8 mouse cellular contexts compared by ENCODE assay signal in the genomic region with DNA sequence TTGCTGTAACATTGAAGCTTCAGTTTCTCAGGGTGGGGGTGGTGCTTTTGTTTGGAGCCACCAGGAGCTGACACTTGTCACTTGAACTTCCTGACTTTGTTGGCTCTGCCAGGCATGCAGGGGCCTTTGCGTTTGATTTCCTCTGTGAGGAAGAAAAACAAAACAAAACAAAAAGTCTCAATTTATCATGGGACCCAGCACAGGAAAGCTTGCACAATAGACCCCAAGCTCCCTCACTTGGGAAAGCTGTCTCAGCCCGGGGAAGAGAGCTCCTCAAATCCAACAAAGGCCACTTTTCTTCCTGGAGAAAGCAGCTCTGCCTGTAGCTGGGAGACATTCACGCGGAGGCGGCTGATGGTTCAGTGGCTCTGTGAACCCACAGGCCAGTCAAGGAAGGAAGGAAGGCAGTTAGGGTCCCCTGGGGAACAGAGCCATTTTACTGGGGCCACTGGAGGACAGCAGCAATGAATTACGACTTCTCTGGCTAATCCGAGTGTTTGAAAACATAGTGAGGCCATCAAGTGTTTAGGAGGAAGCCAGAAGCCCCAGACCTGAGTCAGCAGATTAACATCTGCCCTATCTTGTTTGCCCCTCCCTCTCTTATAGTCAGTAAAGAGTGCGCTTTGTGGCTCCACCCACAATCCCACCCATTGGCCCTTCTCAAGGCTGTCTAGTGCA. TPM values are rescaled to one million over a fixed set of nuclear protein-coding genes. Genes with fewer than 3 reads are reported as not detected.
DNase-seq lines count a peak whose midpoint lies in the region; ATAC-seq and TF ChIP-seq lines count a peak whose summit lies in the region.

No protein-coding gene starts in this region.

- no peaks in the 10 kb centered on the region for H3K36me3 ChIP-seq in heart, embryonic 12.5 days
- H3K36me3 ChIP-seq in kidney, embryonic 14.5 days (ENCODE audit: control insufficient read depth, insufficient read depth, low read length), result no peaks in the 10 kb centered on the region
- no peaks in the 10 kb centered on the region for H3K36me3 ChIP-seq in thymus, adult 2 months (ENCODE audit: control insufficient read depth, insufficient read depth, low read length)

- H3K9ac ChIP-seq in heart, embryonic 12.5 days, result no peak overlapping the region
- no peak overlapping the region; the same call in 1 of the 2 replicates for H3K9ac ChIP-seq in kidney, embryonic 14.5 days (ENCODE audit: low read depth, low read length)

- H3K27ac ChIP-seq in heart, embryonic 12.5 days (ENCODE audit: poor library complexity, severe bottlenecking), result peak overlapping the region; percentile 79
- H3K27ac ChIP-seq in kidney, embryonic 14.5 days (ENCODE audit: low read depth, low read length), result peak overlapping the region; percentile 82
- H3K27ac ChIP-seq in thymus, adult 2 months (ENCODE audit: control insufficient read depth, insufficient read depth, low read length), result peak overlapping the region; percentile 93

- peaks cover 41% of the 10 kb centered on the region for H3K4me1 ChIP-seq in heart, embryonic 12.5 days (replicated peaks)
- peaks cover 26% of the 10 kb centered on the region for H3K4me1 ChIP-seq in kidney, embryonic 14.5 days (ENCODE audit: control insufficient read depth, insufficient read depth, low read length)
- H3K4me1 ChIP-seq in thymus, adult 2 months (replicated peaks; ENCODE audit: control insufficient read depth, insufficient read depth, low read length), result peaks cover 23% of the 10 kb centered on the region

- H3K4me2 ChIP-seq in heart, embryonic 12.5 days, result no peak overlapping the region
- H3K4me2 ChIP-seq in kidney, embryonic 14.5 days (replicated peaks; ENCODE audit: low read depth, low read length), result 0 out of 2 replicates have a peak overlapping the region, but pooled peaks have one; percentile 3

- no peaks in the 10 kb centered on the region for H3K27me3 ChIP-seq in heart, embryonic 12.5 days (replicated peaks)
- H3K27me3 ChIP-seq in kidney, embryonic 14.5 days (ENCODE audit: control insufficient read depth, insufficient read depth, low read length), result no peaks in the 10 kb centered on the region
- H3K27me3 ChIP-seq in thymus, adult 2 months (ENCODE audit: control insufficient read depth, insufficient read depth, low read length), result no peaks in the 10 kb centered on the region

- 31% methylated on average over 8 of the region's 8 CpGs for WGBS in heart, embryonic 12.5 days
- 8% methylated on average over 8 of the region's 8 CpGs for WGBS in kidney, embryonic 14.5 days
- WGBS in thymus, adult 2 months, result 7% methylated on average over 8 of the region's 8 CpGs

- DNase-seq in spleen, adult 18-20 months, result peak; percentile 32 to 34
- no peak for DNase-seq in spleen, adult 12 weeks (ENCODE audit: low spot score)
- DNase-seq in lung, postnatal 36 days, result peak; percentile 80
- peak; percentile 60 for DNase-seq in thymus, adult 2 months
- DNase-seq in left cerebral cortex, postnatal 36 days (ENCODE audit: low spot score in 2 of 2), result no peak

- H3K4me3 ChIP-seq in heart, embryonic 12.5 days, result no peak overlapping the region
- H3K4me3 ChIP-seq in kidney, embryonic 14.5 days (ENCODE audit: low read length), result no peak overlapping the region
- H3K4me3 ChIP-seq in thymus, adult 2 months (ENCODE audit: control insufficient read depth, insufficient read depth, low read length), result peak overlapping the region; percentile 13

- ATAC-seq in heart, embryonic 12.5 days (ENCODE audit: insufficient number of reproducible peaks, low FRiP score), result peak; percentile 57
- peak; percentile 89 for ATAC-seq in kidney, embryonic 14.5 days (ENCODE audit: low FRiP score, low TSS enrichment)
- no peak for ATAC-seq in cerebellum, adult (ENCODE audit: insufficient number of reproducible peaks, low FRiP score, low TSS enrichment)

- H3K9me3 ChIP-seq in heart, embryonic 12.5 days (replicated peaks), result no peaks in the 10 kb centered on the region
- no peaks in the 10 kb centered on the region for H3K9me3 ChIP-seq in kidney, embryonic 14.5 days (ENCODE audit: control insufficient read depth, low read length)

- no peak for TF ChIP-seq CTCF in thymus, adult 2 months (IDR thresholded peaks at IDR 0.05; ENCODE audit: borderline replicate concordance, control insufficient read depth, extremely low read depth, insufficient read depth, low read length, poor library complexity)

- intact Hi-C loops in left cerebral cortex, postnatal 36 days (cut with DNase I), result no loop called here

- no peak for TF ChIP-seq POLR2A in thymus, adult 2 months (IDR thresholded peaks at IDR 0.05; ENCODE audit: control insufficient read depth, extremely low read depth, insufficient read depth, low read length, poor library complexity)

RNA-seq across cellular contexts. Expression of a gene that starts 15.3 kb away (rescaled TPM):
- 0.69 and 1.2 TPM in 2 replicates for polyA plus RNA-seq in heart, embryonic 12.5 days (2016; fragmentation: Nextera tagmentation; extraction: Ambion mirVana)
- 0.18 TPM in 1 of 2 replicates, not detected in the other for polyA plus RNA-seq in kidney, embryonic 14.5 days (2014; fragmentation: Nextera tagmentation; extraction: Ambion mirVana)
- 0.15 and 0.19 TPM in 2 replicates for polyA plus RNA-seq in thymus, adult 2 months (2012; rRNA removed)
- total RNA-seq in left cerebral cortex, postnatal 36 days (2021), result under 1 TPM in 1 of 2 experiments, not detected in 1; 0.32 TPM

Comparison
In these comparisons a context has a peak if more than half of its experiments do, and no peak if none do; other contexts are left out.
1. DNase-seq: peak in spleen, adult 18-20 months (2 of 2), lung, postnatal 36 days (single experiment) and thymus, adult 2 months (single experiment); none in spleen, adult 12 weeks (single experiment) and left cerebral cortex, postnatal 36 days (0 of 2).
2. Peak in every context shown above with its lines, with median percentiles within 50 percentile points of each other: H3K27ac ChIP-seq.